Mouse (Mus musculus) liver, postnatal 0 days (tissue): ENCODE measurements around the gene D430041D05Rik. TPM values are rescaled to one million over a fixed set of nuclear protein-coding genes. Genes with fewer than 3 reads are reported as not detected.

Experiments
- ATAC-seq: fragments of 200-750 bp; cut with Nextera tagmentation; 2 replicates; pipeline ENCODE4 v1.8.0; 2017; ENCODE audit warnings: mild to moderate bottlenecking, moderate library complexity
- DNase-seq: peaks from one replicate; pipeline ENCODE4 v3.0.0-alpha.2; 2016
- H3K27ac ChIP-seq: fragments of 300-500 bp; sonication (generic); 2 replicates; pipeline ENCODE4 v1.5.1; 2014; ENCODE audit warnings: antibody characterized with exemption, moderate library complexity, mild to moderate bottlenecking, low read depth
- H3K27me3 ChIP-seq: fragments of 300-500 bp; sonication (generic); 2 replicates; pipeline ENCODE4 v1.6.1; 2014; ENCODE audit warnings: low read length, control low read depth, mixed read lengths; ENCODE audit not compliant: insufficient read depth
- H3K36me3 ChIP-seq: fragments of 300-500 bp; sonication (generic); replicated peaks from 2 replicates; pipeline ENCODE4 v1.6.1; 2014; ENCODE audit warnings: mild to moderate bottlenecking, control low read depth, low read length, moderate library complexity, mixed read lengths; ENCODE audit not compliant: insufficient read depth
- H3K4me1 ChIP-seq: fragments of 300-500 bp; sonication (generic); 2 replicates; pipeline ENCODE4 v1.6.1; 2014; ENCODE audit warnings: antibody characterized with exemption, mild to moderate bottlenecking, control low read depth; ENCODE audit not compliant: insufficient read depth
- H3K4me2 ChIP-seq: fragments of 300-500 bp; sonication (generic); 2 replicates; pipeline ENCODE4 v1.6.1; 2014; ENCODE audit warnings: low read depth, mild to moderate bottlenecking, low read length, moderate library complexity, mixed read lengths
- H3K4me3 ChIP-seq: fragments of 300-500 bp; sonication (generic); 2 replicates; pipeline ENCODE4 v1.5.1; 2014; ENCODE audit warnings: low read depth, low read length
- H3K9ac ChIP-seq: fragments of 300-500 bp; sonication (generic); replicated peaks from 2 replicates; pipeline ENCODE4 v1.6.1; 2014; ENCODE audit warnings: mild to moderate bottlenecking, moderate library complexity
- H3K9me3 ChIP-seq: fragments of 300-500 bp; sonication (generic); 2 replicates; pipeline ENCODE4 v1.6.1; 2016; ENCODE audit warnings: mild to moderate bottlenecking, control low read depth, low read length, mixed read lengths
- CTCF ChIP-seq: sonication (generic); IDR thresholded peaks from 2 replicates; pipeline ENCODE4 v1.5.1; 2016; ENCODE audit warnings: antibody characterized with exemption, low read depth
- EP300 ChIP-seq: IDR thresholded peaks from 2 replicates; pipeline ENCODE4 v1.6.1; 2016; ENCODE audit warnings: antibody characterized with exemption, low read depth, mild to moderate bottlenecking
- WGBS: fragments of 180-500 bp; shearing (Covaris S2); extraction: QIAGEN DNeasy Blood & Tissue Kit; methylation state at CpG from one replicate; pipeline ENCODE4 v1.1.7; 2014; ENCODE audit not compliant: insufficient replicate concordance; 5-methylcytosine and 5-hydroxymethylcytosine counted together
- polyA plus RNA-seq: library from polyadenylated mRNA; unstranded; fragments of >200 nt; fragmentation: Nextera tagmentation; extraction: Ambion mirVana; gene quantifications from 2 replicates; pipeline ENCODE4 v1.2.1, GENCODE M21; 2015

Gene D430041D05Rik
- polyA plus RNA-seq, 1 experiment from 2014 or later: 0.05 TPM

- TF ChIP-seq EP300 (no peak), CTCF (no peak)
- Histone ChIP-seq H3K4me2 (no peak overlapping the region), H3K4me3 (no peak overlapping the region), H3K27ac (no peak overlapping the region), H3K9ac (no peak overlapping the region), H3K27me3 (peaks cover 52% of the 10 kb centered on the region), H3K9me3 (no peaks in the 10 kb centered on the region), H3K4me1 (peaks cover 9% of the 10 kb centered on the region), H3K36me3 (no peaks in the 10 kb centered on the region)
- ATAC-seq (no peak), DNase-seq (no peak)
- WGBS: 85% methylated on average over 7 of the region's 7 CpGs
These were observed 993 bp upstream of the D430041D05Rik start for GRCm38 (mm10) chr2:104411806-104412205.

GRCm38 (mm10) chr2:104409851-104410821 is 677 bp downstream of the D430041D05Rik start:
- ATAC-seq (no peak), DNase-seq (peak; percentile 23)
- Histone ChIP-seq H3K36me3 (no peaks in the 10 kb centered on the region), H3K4me1 (peaks cover 9% of the 10 kb centered on the region), H3K9me3 (no peaks in the 10 kb centered on the region), H3K27me3 (peaks cover 54% of the 10 kb centered on the region), H3K27ac (no peak overlapping the region), H3K9ac (no peak overlapping the region), H3K4me3 (peak overlapping the region; percentile 42), H3K4me2 (peak overlapping the region; percentile 65)
- under 1% methylated on average over 109 of the region's 111 CpGs for WGBS
- TF ChIP-seq CTCF (no peak), EP300 (no peak)

- Histone ChIP-seq H3K4me1 (peaks cover 9% of the 10 kb centered on the region), H3K9ac (no peak overlapping the region), H3K9me3 (no peaks in the 10 kb centered on the region), H3K36me3 (no peaks in the 10 kb centered on the region), H3K27me3 (peaks cover 54% of the 10 kb centered on the region), H3K4me2 (no peak overlapping the region), H3K4me3 (no peak overlapping the region), H3K27ac (no peak overlapping the region)
- ATAC-seq (no peak), DNase-seq (no peak)
- WGBS: 70% methylated on average over 7 of the region's 7 CpGs
- no peak for TF ChIP-seq EP300
- TF ChIP-seq CTCF: no peak
These were observed 2.5 kb downstream of the D430041D05Rik start for GRCm38 (mm10) chr2:104408351-104408750.

GRCm38 (mm10) chr2:104407913-104408312 is 2.9 kb downstream of the D430041D05Rik start:
- H3K9me3 ChIP-seq: no peaks in the 10 kb centered on the region
- 50% methylated on average over 4 of the region's 4 CpGs for WGBS
- peaks cover 9% of the 10 kb centered on the region for H3K4me1 ChIP-seq
- H3K36me3 ChIP-seq: no peaks in the 10 kb centered on the region
- H3K4me3 ChIP-seq: no peak overlapping the region
- no peak for ATAC-seq
- H3K9ac ChIP-seq: no peak overlapping the region
- TF ChIP-seq EP300: no peak
- no peak for TF ChIP-seq CTCF
- no peak overlapping the region for H3K27ac ChIP-seq
- no peak overlapping the region for H3K4me2 ChIP-seq
- peaks cover 54% of the 10 kb centered on the region for H3K27me3 ChIP-seq
- DNase-seq: no peak

- H3K9me3 ChIP-seq: 0 out of 2 replicates have a peak, but pooled peaks cover 2% of the 10 kb centered on the region
- H3K36me3 ChIP-seq: no peaks in the 10 kb centered on the region
- TF ChIP-seq EP300: no peak
- TF ChIP-seq CTCF: no peak
- H3K27me3 ChIP-seq: peaks cover 20% of the 10 kb centered on the region
- DNase-seq (no peak), ATAC-seq (no peak)
- WGBS: 83% methylated on average over 6 of the region's 6 CpGs
- H3K4me1 ChIP-seq: no peaks in the 10 kb centered on the region
- no peak overlapping the region for H3K9ac ChIP-seq
- H3K27ac ChIP-seq: no peak overlapping the region
- no peak overlapping the region for H3K4me3 ChIP-seq
- H3K4me2 ChIP-seq: no peak overlapping the region
These were observed 6.8 kb downstream of the D430041D05Rik start for GRCm38 (mm10) chr2:104404036-104404435.

- ATAC-seq: no peak
- Histone ChIP-seq H3K4me1 (no peaks in the 10 kb centered on the region), H3K9ac (no peak overlapping the region), H3K4me3 (no peak overlapping the region), H3K4me2 (no peak overlapping the region), H3K9me3 (0 out of 2 replicates have a peak, but pooled peaks cover 2% of the 10 kb centered on the region), H3K27ac (no peak overlapping the region), H3K27me3 (no peaks in the 10 kb centered on the region), H3K36me3 (no peaks in the 10 kb centered on the region)
- no peak for DNase-seq
- TF ChIP-seq CTCF (no peak), EP300 (no peak)
- WGBS: 70% methylated on average over 6 of the region's 6 CpGs
These were observed 12.0 kb downstream of the D430041D05Rik start for GRCm38 (mm10) chr2:104398651-104399290.
